Mouse (Mus musculus) urinary bladder, postnatal 4 days (tissue): ENCODE measurements at regions not wholly inside any gene's neighbourhood (a gene's known extent, or its start where the extent isn't known, plus 50 kb on each side); places are given as distances from the start of the nearest gene placed in this dataset.

Experiments
- DNase-seq, 2 experiments: peaks; one replicate each; pipeline ENCODE4 v3.0.0; 2021 to 2022; ENCODE audit warnings: low spot score in 2 of 2

GRCm38 (mm10) chr17:62415152-62415551, 466.0 kb downstream of the Efna5 start:
- no peak for DNase-seq

GRCm38 (mm10) chr17:62412666-62413180, 468.4 kb downstream of the Efna5 start:
- no peak for DNase-seq

- no peak for DNase-seq
Measured at GRCm38 (mm10) chr17:62403739-62404138, 477.4 kb downstream of the Efna5 start.

GRCm38 (mm10) chr17:62393355-62394006, 487.6 kb downstream of the Efna5 start:
- no peak for DNase-seq

- DNase-seq: no peak
Measured at GRCm38 (mm10) chr17:62384053-62384452, 497.1 kb downstream of the Efna5 start.

GRCm38 (mm10) chr17:62378868-62379417, 502.2 kb downstream of the Efna5 start:
- DNase-seq: no peak

GRCm38 (mm10) chr17:62369100-62369499, 512.0 kb downstream of the Efna5 start:
- no peak for DNase-seq

GRCm38 (mm10) chr17:62367937-62368336, 513.2 kb downstream of the Efna5 start:
- no peak for DNase-seq

- DNase-seq: no peak
Measured at GRCm38 (mm10) chr17:62358323-62358722, 522.8 kb downstream of the Efna5 start.

GRCm38 (mm10) chr17:62337890-62338557, 543.1 kb downstream of the Efna5 start:
- DNase-seq: no peak

GRCm38 (mm10) chr17:62330226-62330625, 550.9 kb downstream of the Efna5 start:
- no peak for DNase-seq

GRCm38 (mm10) chr17:62326844-62327243, 554.3 kb downstream of the Efna5 start:
- no peak for DNase-seq

- no peak for DNase-seq
Measured at GRCm38 (mm10) chr17:62319033-62319432, 562.1 kb downstream of the Efna5 start.

- no peak for DNase-seq
Measured at GRCm38 (mm10) chr17:62310059-62310458, 571.1 kb downstream of the Efna5 start.

- no peak for DNase-seq
Measured at GRCm38 (mm10) chr17:62307111-62307510, 574.0 kb downstream of the Efna5 start.

- no peak for DNase-seq
Measured at GRCm38 (mm10) chr17:62306524-62306923, 574.6 kb downstream of the Efna5 start.

- no peak for DNase-seq
Measured at GRCm38 (mm10) chr17:62305140-62305539, 576.0 kb downstream of the Efna5 start.

GRCm38 (mm10) chr17:62304073-62304472, 577.0 kb downstream of the Efna5 start:
- DNase-seq: no peak

GRCm38 (mm10) chr17:62299875-62300274, 581.2 kb downstream of the Efna5 start:
- no peak for DNase-seq

- DNase-seq: no peak
Measured at GRCm38 (mm10) chr17:62297393-62298060, 583.6 kb downstream of the Efna5 start.

- DNase-seq: no peak
Measured at GRCm38 (mm10) chr17:62295412-62295811, 585.7 kb downstream of the Efna5 start.

GRCm38 (mm10) chr17:62292703-62293102, 588.4 kb downstream of the Efna5 start:
- DNase-seq: no peak
